Mouse (Mus musculus): ENCODE measurements around the gene Pigr. TPM values are rescaled to one million over a fixed set of nuclear protein-coding genes. Genes with fewer than 3 reads are reported as not detected.

The Pigr gene
- not detected in 2 replicates for total RNA-seq (2017)

DNA sequence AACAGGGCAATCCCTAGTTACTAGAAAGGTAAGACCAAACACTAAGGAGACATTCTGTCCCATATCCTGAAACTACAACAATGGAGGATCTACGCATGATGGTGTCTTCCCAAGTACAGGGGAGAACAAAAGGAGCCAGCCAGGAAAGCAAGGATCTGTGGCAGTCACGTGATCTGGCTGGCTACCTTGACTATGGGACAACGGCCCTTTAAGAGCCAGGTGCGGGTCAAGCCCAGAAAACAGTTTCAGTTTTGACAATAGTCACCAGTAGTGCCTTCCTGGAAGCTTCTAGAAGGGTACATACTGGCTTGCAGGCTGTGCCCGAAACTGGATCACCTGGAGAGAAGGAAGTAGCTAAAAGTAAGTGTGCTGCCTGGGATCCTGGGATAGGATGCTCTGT is at the start of gene Pigr:
Gene Pigr, plus strand, starts transcription at position 237 of the 400 bp plus-strand sequence.
- no peak for ATAC-seq (replicated peaks in 1 of 2; ENCODE audit: insufficient read depth in 1 of 2, low FRiP score in 2 of 2, low TSS enrichment in 1 of 2, low read depth in 1 of 2, poor library complexity in 2 of 2, severe bottlenecking in 2 of 2)

DNA sequence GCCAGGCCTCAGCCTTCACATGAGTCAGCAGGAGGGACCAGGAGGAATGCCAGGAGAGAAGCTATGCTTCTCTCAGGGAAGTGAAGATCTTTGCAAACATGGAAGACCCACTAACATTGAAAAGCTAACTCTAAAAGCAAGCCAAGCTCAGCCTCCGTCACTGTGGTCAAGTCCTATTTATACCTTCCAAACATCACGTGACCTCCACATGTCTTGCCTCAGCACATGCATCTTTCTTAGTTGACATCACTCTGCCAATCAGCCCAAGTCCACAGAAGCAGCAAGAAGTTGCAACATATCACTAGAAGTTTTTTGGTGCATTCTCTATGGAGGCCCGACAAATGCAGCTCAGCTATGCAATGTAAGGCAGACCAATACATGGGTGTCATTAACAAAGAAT is 46.6 kb upstream of the Pigr start:
- no peak for ATAC-seq (replicated peaks in 1 of 2; ENCODE audit: insufficient read depth in 1 of 2, low FRiP score in 2 of 2, low TSS enrichment in 1 of 2, low read depth in 1 of 2, poor library complexity in 2 of 2, severe bottlenecking in 2 of 2)

DNA sequence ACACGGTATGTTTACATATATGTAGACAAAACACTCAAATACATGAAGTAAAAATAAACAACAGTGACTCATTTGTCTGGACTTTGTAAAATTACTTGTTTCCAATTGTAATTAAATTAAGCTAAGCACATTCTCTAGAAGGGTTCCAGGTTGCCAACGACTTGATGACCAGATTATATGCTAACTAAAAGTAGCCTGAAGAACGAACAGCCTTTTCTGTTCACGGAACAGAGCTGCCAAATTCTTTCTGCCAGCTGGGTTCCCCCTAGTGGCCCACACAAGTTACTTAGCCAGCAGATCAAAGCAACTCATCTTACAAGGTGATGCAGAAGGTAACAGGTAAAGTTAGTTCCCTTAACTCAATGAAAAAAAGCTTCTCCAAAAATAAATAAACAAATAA is 42.4 kb upstream of the Pigr start:
- no peak for ATAC-seq (replicated peaks in 1 of 2; ENCODE audit: insufficient read depth in 1 of 2, low FRiP score in 2 of 2, low TSS enrichment in 1 of 2, low read depth in 1 of 2, poor library complexity in 2 of 2, severe bottlenecking in 2 of 2)

DNA sequence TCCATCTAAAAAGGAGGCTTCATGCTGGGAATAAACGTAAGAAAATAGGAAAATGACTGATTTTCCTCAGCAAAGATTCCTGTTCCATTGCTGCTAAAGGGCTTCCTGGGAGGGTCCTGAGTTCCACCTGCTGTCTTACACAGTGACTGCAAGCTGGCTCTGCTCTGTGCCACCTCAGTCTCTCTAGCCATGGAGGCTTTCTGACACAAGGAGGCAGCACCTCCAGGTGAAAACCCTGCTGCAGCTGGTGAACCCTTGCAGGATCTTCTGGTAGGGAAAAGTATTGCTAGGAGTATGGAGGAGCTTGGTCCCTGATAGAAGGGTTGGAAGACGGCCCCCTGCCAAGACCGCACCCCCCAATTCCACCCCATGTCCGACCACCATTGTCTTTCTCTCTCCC is 39.5 kb upstream of the Pigr start:
- peak; percentile 42 to 58 for ATAC-seq (replicated peaks in 1 of 2; ENCODE audit: insufficient read depth in 1 of 2, low FRiP score in 2 of 2, low TSS enrichment in 1 of 2, low read depth in 1 of 2, poor library complexity in 2 of 2, severe bottlenecking in 2 of 2)

DNA sequence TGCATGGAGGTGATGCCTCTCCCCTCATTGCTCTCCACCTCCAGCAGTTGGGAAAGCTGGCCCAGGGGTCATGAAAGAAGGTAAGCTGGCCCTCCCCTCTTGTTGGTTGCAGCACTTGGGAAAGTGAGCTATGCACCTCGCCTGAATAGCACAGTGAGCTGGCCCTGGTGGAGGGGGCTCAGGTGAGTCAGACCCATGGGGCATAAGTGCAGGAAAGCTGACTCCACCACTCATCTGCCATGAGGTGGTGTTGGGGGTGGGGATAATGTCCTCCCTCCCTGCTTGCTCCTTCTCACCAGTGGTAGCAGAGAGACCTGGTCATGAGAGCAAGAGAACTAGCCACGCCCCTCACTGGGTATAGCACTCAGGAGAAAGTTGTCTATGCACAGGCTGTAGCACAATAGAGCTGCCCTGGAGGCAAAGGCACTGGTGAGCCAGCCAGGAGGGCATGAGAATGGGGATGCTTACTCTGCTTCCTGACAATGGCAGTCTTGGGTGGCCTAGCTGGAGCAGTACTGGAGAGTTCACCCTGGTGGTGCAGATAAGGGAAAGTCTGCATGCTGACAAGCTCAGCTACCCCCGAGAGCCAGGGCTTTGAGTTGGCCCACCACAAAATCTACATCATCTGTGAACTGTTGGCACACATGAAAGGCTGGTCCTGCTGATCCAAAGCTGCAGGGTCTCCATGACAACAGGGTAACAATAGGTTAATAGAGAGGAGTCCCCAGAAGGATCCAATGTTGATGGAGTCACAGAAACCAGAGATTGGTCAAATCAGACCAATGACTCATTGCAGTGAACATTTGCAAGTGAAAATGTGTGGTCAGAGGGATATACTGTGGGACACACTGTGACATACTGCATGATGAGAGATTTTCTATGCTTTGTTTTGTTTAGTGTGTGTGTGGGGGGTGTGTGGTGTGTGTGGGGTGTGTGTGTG is 36.7 kb upstream of the Pigr start:
- ATAC-seq (replicated peaks in 1 of 2; ENCODE audit: insufficient read depth in 1 of 2, low FRiP score in 2 of 2, low TSS enrichment in 1 of 2, low read depth in 1 of 2, poor library complexity in 2 of 2, severe bottlenecking in 2 of 2), result no peak

DNA sequence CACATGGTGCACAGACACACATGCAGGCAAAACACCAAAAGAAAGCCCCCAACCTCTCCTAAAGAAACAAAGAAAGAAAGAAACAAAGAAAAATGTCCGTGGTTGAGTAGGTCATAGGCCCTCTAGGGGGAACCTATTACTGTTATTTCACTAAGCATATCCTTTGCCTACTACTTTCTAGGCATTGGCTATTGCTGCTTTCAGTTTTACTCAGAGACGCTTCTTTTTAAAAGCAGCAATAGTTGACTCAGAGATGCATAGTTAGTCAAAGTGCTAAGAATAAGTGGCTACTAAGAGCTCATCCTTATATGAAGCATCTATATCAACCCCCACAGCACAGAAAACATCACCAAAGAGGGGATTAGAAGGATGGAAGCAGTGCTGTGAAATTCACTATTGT is 31.2 kb upstream of the Pigr start:
- no peak for ATAC-seq (replicated peaks in 1 of 2; ENCODE audit: insufficient read depth in 1 of 2, low FRiP score in 2 of 2, low TSS enrichment in 1 of 2, low read depth in 1 of 2, poor library complexity in 2 of 2, severe bottlenecking in 2 of 2)

DNA sequence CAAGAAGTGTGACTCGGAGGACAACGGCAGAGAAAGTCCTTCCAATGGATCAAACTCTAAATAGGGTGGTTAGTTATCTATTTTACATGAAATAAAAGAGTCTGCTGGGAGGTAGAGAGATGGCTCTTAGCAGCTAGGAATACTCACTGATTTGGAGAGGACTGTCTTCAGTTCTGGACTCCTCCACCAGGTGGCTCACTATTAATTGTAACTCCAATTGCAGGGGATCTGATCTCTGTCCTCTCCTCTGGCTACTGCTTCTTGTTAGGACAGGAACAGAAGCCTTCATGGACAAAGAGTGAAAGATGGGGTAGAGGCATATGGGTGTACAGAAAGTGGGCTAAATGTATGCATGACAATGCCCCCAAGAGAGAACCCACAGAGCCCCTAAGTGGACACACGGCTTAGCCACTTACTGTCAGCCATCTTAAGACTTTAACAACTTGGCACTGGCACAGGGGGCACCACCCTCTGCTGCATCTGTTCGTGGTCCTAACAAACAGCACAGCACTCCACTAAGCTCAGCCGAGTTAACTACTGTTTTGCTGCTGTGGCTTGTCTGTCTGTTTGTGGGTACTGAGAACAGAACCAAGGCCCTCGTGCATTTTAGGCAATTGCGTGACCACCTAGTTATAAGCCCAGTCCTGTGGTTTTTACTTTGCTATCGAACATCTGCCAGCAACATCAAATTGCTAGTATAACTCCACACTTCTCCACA is 29.4 kb upstream of the Pigr start:
- peak; percentile 62 to 71; a peak in 1 of 4 replicates for ATAC-seq (replicated peaks in 1 of 2; ENCODE audit: insufficient read depth in 1 of 2, low FRiP score in 2 of 2, low TSS enrichment in 1 of 2, low read depth in 1 of 2, poor library complexity in 2 of 2, severe bottlenecking in 2 of 2)

DNA sequence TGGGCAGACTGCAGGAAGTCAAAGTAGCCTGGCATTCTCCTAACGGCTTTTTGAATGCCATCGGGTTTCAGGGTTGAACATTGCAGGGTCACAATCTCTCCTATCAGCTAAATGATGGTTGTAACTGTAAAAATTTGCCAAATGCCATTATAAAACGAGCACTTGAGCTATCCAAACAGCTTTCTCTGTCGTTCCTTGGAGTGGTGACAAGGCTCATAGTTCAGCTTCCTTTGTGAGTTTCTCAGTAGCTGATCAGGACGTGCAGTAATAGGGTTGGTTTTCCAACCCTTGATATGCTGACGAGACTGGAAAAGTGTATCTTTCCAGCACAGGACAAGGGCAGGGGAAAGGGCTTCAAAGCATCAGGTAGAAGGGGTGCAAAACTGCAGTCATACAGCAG is 28.4 kb upstream of the Pigr start:
- no peak for ATAC-seq (replicated peaks in 1 of 2; ENCODE audit: insufficient read depth in 1 of 2, low FRiP score in 2 of 2, low TSS enrichment in 1 of 2, low read depth in 1 of 2, poor library complexity in 2 of 2, severe bottlenecking in 2 of 2)

DNA sequence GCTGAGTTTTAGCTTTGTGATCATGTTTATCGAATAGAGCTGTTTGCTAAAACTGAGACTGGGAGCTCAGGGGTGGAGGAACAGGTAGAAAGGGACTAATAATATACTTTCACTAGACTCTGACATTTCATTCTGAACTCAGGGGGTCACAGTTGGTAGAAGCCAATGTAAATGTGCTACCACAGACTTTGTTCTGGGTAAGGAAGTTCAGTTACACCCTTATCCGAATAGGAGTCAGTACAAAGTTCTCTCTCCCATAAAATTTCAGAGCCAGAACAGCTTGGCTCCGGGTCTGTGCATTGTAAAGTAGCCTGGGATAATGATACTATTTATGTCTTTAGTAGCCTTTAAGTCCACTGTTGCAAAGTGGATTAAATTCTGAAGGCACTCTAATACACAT is 27.9 kb upstream of the Pigr start:
- ATAC-seq (replicated peaks in 1 of 2; ENCODE audit: insufficient read depth in 1 of 2, low FRiP score in 2 of 2, low TSS enrichment in 1 of 2, low read depth in 1 of 2, poor library complexity in 2 of 2, severe bottlenecking in 2 of 2), result no peak

DNA sequence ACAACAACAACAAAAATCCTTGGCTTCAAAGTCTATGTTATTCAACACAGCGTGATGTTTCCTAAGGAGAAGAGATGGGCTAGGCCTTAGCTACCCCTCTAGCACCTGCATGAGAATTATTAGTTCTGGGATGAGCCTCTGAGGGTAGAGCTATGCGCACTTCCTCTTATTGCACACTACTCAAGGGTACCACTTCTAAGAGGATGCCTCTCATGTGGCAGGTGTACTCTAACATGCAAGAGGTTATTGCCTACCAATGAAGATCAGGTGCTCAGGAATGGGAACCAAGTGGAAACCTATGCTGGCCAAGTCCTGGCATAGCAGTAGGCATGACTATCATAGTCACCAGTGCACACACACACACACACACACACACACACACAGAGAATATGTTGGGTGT is 27.1 kb upstream of the Pigr start:
- ATAC-seq (replicated peaks in 1 of 2; ENCODE audit: insufficient read depth in 1 of 2, low FRiP score in 2 of 2, low TSS enrichment in 1 of 2, low read depth in 1 of 2, poor library complexity in 2 of 2, severe bottlenecking in 2 of 2), result 0 out of 4 replicates have a peak, but pooled peaks of 1 of the 2 experiments have one; percentile 8

DNA sequence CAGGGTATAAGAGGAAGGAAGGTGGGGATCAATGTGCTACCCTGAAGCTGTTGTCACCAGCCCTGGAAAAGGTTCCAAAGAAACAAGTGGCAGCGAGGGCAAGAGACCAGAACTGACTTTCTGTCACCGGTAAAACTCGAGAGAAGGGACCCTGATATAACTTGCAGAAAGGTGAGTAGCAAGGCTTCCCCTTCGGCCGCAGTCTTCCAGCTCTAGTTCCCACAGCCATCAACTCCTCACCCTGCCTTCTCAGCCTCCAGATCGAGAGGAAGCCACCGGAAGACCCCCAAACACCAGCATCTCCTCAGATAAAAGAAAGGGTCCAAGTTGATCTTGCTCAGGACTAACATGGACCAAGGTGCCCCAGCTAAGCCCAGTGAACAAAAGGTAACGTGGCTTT is 25.9 kb upstream of the Pigr start, which contains the start of gene Fcamr:
Gene Fcamr, plus strand, starts transcription at position 301 of the 400 bp plus-strand sequence.
- no peak for ATAC-seq (replicated peaks in 1 of 2; ENCODE audit: insufficient read depth in 1 of 2, low FRiP score in 2 of 2, low TSS enrichment in 1 of 2, low read depth in 1 of 2, poor library complexity in 2 of 2, severe bottlenecking in 2 of 2)

DNA sequence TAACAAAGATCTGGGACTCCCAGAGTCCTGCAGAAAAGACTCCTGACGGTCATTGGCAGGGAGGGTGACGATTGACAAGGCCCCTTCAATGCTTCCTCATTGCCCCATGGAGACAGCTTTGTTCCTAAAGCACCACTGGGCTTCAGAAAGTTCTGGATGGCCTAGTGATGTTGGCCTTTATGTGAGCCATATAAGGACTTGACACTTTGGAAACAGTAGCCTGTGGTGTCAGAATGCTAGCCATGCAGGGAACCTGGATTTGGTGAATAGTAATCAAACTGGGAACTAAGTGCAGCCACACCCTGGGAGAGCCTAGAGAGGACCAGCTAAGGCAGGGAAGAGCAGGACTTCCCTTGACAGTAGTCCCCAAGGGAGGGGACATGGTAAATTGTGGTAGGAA is 25.0 kb upstream of the Pigr start:
- ATAC-seq (replicated peaks in 1 of 2; ENCODE audit: insufficient read depth in 1 of 2, low FRiP score in 2 of 2, low TSS enrichment in 1 of 2, low read depth in 1 of 2, poor library complexity in 2 of 2, severe bottlenecking in 2 of 2), result no peak

DNA sequence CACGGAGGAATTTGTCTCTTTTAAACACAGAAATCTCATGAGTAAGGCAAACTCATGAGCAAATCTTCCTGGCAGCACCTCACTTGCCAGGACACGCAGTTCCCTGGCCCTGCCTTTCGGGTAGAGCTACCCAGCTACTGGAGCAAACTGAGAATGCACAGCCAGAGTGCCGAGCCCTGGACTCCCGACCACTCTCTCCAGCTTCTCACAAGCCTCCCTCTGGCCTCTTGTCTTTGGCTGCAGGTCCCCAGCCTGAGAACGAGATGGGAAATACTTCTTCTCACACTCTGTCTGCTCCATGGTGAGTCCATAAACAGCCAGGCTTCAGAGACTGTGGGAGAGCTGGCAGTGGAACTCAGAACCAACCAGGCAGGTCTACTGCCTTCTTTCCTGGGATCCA is 23.5 kb upstream of the Pigr start:
- ATAC-seq (replicated peaks in 1 of 2; ENCODE audit: insufficient read depth in 1 of 2, low FRiP score in 2 of 2, low TSS enrichment in 1 of 2, low read depth in 1 of 2, poor library complexity in 2 of 2, severe bottlenecking in 2 of 2), result no peak

DNA sequence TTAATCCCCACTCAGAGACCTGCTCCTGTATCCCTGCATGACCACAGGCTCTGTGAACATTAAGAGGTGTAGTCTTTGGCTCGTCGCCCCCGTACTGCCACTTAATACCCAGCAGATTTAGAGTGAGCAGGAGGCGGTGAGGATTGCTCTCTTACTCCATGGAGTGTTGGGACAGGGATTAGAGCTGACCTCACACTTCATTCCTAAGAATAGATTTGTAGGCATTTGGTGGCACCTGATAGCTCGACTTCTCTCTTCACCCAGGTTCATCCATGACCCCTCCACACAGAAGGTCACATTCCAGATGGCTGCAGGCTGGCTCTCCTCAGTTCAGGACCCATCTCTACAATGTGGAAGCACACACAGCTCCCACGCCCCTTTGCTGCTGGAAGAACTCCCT is 22.2 kb upstream of the Pigr start:
- no peak for ATAC-seq (replicated peaks in 1 of 2; ENCODE audit: insufficient read depth in 1 of 2, low FRiP score in 2 of 2, low TSS enrichment in 1 of 2, low read depth in 1 of 2, poor library complexity in 2 of 2, severe bottlenecking in 2 of 2)

DNA sequence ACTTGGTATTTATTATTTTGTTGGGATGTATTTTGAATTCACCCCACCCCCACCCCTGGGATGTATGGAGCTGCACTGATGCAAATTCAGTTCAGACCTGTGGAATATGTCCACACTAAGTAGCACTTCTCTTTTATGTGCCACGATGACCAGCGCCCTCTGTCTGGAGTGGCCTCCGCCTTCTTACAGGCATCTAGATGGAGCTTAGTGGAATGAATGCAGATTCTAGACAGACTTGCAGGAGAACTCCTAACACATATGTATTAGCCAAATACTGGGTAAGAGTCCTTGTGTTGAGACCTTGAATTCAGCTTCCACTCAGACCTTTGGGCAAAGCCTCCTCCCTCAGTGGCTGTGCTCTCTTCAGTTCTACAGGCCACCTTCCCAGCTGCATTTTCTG is 15.6 kb upstream of the Pigr start:
- no peak for ATAC-seq (replicated peaks in 1 of 2; ENCODE audit: insufficient read depth in 1 of 2, low FRiP score in 2 of 2, low TSS enrichment in 1 of 2, low read depth in 1 of 2, poor library complexity in 2 of 2, severe bottlenecking in 2 of 2)

DNA sequence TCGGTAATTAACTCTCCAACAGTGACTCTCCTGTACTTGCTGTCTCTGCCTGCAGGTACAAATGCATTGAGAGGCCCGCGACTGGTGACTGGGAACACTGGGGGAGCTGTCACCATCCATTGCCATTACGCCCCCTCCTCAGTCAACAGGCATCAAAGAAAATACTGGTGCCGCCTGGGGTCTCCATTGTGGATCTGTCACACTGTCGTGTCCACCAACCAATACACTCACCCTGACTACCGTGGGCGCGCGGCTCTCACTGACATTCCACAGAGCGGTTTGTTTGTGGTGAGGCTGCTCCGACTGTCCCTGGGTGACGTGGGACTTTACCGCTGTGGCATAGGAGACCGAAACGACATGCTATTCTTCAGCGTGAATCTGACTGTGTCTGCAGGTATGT is 15.2 kb upstream of the Pigr start:
- ATAC-seq (replicated peaks in 1 of 2; ENCODE audit: insufficient read depth in 1 of 2, low FRiP score in 2 of 2, low TSS enrichment in 1 of 2, low read depth in 1 of 2, poor library complexity in 2 of 2, severe bottlenecking in 2 of 2), result no peak

DNA sequence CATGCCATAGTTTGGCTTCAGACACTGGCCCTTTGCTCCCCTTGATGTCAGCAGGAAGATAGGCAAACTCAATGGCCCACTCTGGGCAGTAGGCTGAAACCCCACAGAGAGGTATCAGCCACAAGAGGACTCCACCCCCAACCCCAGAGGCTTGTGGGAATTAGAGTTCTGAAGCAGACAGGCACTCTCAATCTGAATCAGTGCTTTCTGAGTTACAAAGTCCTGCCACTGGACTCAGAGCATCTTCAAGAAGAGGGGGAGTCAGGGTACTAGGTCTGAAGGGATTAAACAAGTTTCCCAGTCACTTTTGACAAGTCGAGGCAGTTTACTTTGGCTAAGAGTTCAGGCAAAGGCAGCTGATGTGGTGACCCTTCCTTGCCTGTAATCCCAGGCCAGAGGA is 6.7 kb upstream of the Pigr start:
- ATAC-seq (replicated peaks in 1 of 2; ENCODE audit: insufficient read depth in 1 of 2, low FRiP score in 2 of 2, low TSS enrichment in 1 of 2, low read depth in 1 of 2, poor library complexity in 2 of 2, severe bottlenecking in 2 of 2), result no peak

DNA sequence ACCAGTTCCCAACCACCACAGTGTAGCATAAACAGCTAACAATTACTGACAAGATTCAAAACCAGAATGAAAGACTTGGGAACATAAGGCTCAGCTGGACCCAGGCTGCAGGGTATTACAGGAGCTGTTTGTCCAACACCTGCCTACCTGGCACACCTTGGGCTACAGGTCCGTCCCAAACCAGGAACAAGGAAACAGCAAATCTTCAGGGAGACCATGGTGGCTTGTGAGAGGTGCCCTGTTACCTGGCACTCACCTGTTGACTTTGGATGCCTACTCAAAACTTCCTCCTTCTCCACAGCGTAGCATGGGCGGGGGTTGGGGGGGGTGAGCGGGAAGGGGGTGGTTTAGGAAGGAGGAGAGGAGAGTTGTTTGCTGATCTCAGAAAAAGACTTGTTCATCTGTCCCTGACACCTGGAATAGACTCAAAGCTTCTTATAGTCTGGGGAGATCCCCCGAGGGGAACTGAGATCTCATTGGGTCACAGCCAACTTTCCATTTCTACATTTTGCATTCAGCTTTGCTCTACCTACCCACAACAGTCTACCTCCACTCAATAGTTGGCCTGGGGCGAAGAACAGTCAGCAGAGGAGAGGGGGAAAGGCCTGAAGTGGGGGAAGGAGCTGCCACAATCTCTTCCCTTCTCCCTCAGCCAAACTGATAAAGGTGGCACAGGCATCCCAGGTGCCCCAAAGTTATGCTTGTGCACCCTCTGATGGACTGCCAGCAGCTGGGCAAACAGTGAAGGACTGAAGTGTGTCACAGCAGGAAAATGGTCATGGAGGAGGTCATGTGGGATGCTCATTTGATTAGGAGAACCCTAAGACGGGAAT is 6.0 kb upstream of the Pigr start:
- peak; percentile 39 to 48; a peak in 2 of 4 replicates for ATAC-seq (replicated peaks in 1 of 2; ENCODE audit: insufficient read depth in 1 of 2, low FRiP score in 2 of 2, low TSS enrichment in 1 of 2, low read depth in 1 of 2, poor library complexity in 2 of 2, severe bottlenecking in 2 of 2)

All from hematopoietic stem cell, adult 5-6 weeks (primary cell).